Mouse (Mus musculus) kidney, postnatal 0 days (tissue): ENCODE data around the gene Igll1. TPM values are rescaled to one million over a fixed set of nuclear protein-coding genes. Genes with fewer than 3 reads are reported as not detected.

ENCODE experiments used
- ATAC-seq: fragments of 200-750 bp; cut with Nextera tagmentation; replicated peaks from 2 replicates; pipeline ENCODE4 v1.8.0; 2017; ENCODE audit warnings: low read depth, moderate number of reproducible peaks, moderate TSS enrichment, moderate library complexity; ENCODE audit not compliant: low FRiP score
- DNase-seq: peaks from one replicate; pipeline ENCODE4 v3.0.0-alpha.2; 2016; ENCODE audit warnings: low spot score
- H3K27ac ChIP-seq: fragments of 300-500 bp; sonication (generic); 2 replicates; pipeline ENCODE4 v1.5.1; 2014; ENCODE audit warnings: mild to moderate bottlenecking
- H3K27me3 ChIP-seq: fragments of 300-500 bp; sonication (generic); 2 replicates; pipeline ENCODE4 v1.6.1; 2014; ENCODE audit warnings: low read length, mixed read lengths; ENCODE audit not compliant: insufficient read depth
- H3K36me3 ChIP-seq: fragments of 300-500 bp; sonication (generic); 2 replicates; pipeline ENCODE4 v1.6.1; 2014; ENCODE audit warnings: low read length, mixed read lengths; ENCODE audit not compliant: insufficient read depth
- H3K4me1 ChIP-seq: fragments of 300-500 bp; sonication (generic); replicated peaks from 2 replicates; pipeline ENCODE4 v1.6.1; 2014; ENCODE audit warnings: antibody characterized with exemption, low read length, mixed read lengths; ENCODE audit not compliant: insufficient read depth
- H3K4me2 ChIP-seq: fragments of 300-500 bp; sonication (generic); 2 replicates; pipeline ENCODE4 v1.6.1; 2014; ENCODE audit warnings: mild to moderate bottlenecking, low read length, moderate library complexity, mixed read lengths
- H3K4me3 ChIP-seq: fragments of 300-500 bp; sonication (generic); replicated peaks from 2 replicates; pipeline ENCODE4 v1.5.1; 2014; ENCODE audit warnings: low read depth, low read length
- H3K9ac ChIP-seq: fragments of 300-500 bp; sonication (generic); 2 replicates; pipeline ENCODE4 v1.6.1; 2014; ENCODE audit warnings: low read depth, low read length
- H3K9me3 ChIP-seq: fragments of 300-500 bp; sonication (generic); replicated peaks from 2 replicates; pipeline ENCODE4 v1.6.1; 2016; ENCODE audit warnings: low read length, inconsistent platforms, mixed read lengths
- CTCF ChIP-seq: IDR thresholded peaks from 2 replicates; pipeline ENCODE4 v1.5.1; 2016; ENCODE audit warnings: antibody characterized with exemption, low read depth, mild to moderate bottlenecking, moderate library complexity
- WGBS: fragments of 180-500 bp; shearing (Covaris S2); extraction: QIAGEN DNeasy Blood & Tissue Kit; methylation state at CpG from one replicate; pipeline ENCODE4 v1.1.7; 2014; 5-methylcytosine and 5-hydroxymethylcytosine counted together
- polyA plus RNA-seq: library from polyadenylated mRNA; unstranded; fragments of >200 nt; fragmentation: Nextera tagmentation; extraction: Ambion mirVana; gene quantifications from 2 replicates; pipeline ENCODE4 v1.2.1, GENCODE M21; 2015

Gene Igll1
- polyA plus RNA-seq, 1 experiment from 2014 or later, result 0.24 TPM

GRCm38 (mm10) chr16:16897056-16897584, 33.3 kb upstream of the Igll1 start:
- H3K4me3 ChIP-seq, result peak overlapping the region; percentile 57
- WGBS, result 17% methylated on average over 10 of the region's 10 CpGs
- H3K27me3 ChIP-seq, result no peaks in the 10 kb centered on the region
- peak overlapping the region; percentile 82 for H3K27ac ChIP-seq
- peaks cover 11% of the 10 kb centered on the region; the same call in 1 of the 2 replicates for H3K4me1 ChIP-seq
- H3K9me3 ChIP-seq, result no peaks in the 10 kb centered on the region
- H3K4me2 ChIP-seq, result peak overlapping the region; percentile 80
- H3K9ac ChIP-seq, result peak overlapping the region; percentile 71
- TF ChIP-seq CTCF, result no peak
- no peak for ATAC-seq
- DNase-seq, result peak; percentile 18
- peaks cover 15% of the 10 kb centered on the region; the same call in 1 of the 2 replicates for H3K36me3 ChIP-seq

- Histone ChIP-seq H3K36me3 (peaks cover 22% of the 10 kb centered on the region), H3K4me3 (peak within 1 kb of the TSS; percentile 57), H3K9me3 (no peaks in the 10 kb centered on the region), H3K9ac (peak within 1 kb of the TSS; percentile 71), H3K27ac (peak within 1 kb of the TSS; percentile 82), H3K4me2 (peak within 1 kb of the TSS; percentile 80), H3K27me3 (no peaks in the 10 kb centered on the region), H3K4me1 (peaks cover 11% of the 10 kb centered on the region; the same call in 1 of the 2 replicates)
- ATAC-seq (peak; percentile 89), DNase-seq (peak; percentile 96)
- under 1% methylated on average over 29 of the region's 29 CpGs for WGBS
- peak; percentile 97 for TF ChIP-seq CTCF
These were observed 32.7 kb upstream of the Igll1 start, which contains the start of gene Ppm1f for GRCm38 (mm10) chr16:16896382-16897055. TSS of gene Ppm1f (plus strand) at chr16:16896469.

DNA sequence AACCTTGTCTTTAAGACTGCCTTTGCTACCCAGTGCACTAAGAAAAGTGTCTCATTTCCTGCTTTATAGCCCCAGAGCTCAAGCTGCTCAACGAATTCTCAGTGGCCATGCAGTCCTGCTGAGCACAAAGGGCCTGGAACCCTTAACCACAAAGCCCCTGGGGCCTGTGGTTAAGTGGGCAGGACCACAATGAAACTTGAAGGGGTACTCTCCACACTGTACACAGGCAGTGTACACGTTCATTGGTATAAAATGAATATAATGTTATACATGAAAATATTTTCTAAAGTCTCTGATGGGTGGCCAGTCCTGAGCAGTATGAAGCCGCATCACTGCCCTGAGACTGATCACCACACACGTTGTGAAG, 32.2 kb upstream of the Igll1 start:
- peaks cover 24% of the 10 kb centered on the region for H3K36me3 ChIP-seq
- H3K9ac ChIP-seq, result no peak overlapping the region
- H3K27me3 ChIP-seq, result no peaks in the 10 kb centered on the region
- DNase-seq (no peak), ATAC-seq (no peak; the same call in 1 of the 2 replicates)
- no peaks in the 10 kb centered on the region for H3K9me3 ChIP-seq
- H3K4me1 ChIP-seq, result peaks cover 11% of the 10 kb centered on the region; the same call in 1 of the 2 replicates
- H3K4me2 ChIP-seq, result no peak overlapping the region
- H3K4me3 ChIP-seq, result no peak overlapping the region
- 0 out of 2 replicates have a peak overlapping the region, but pooled peaks have one; percentile 48 for H3K27ac ChIP-seq
- TF ChIP-seq CTCF, result no peak
- 18% methylated on average over 4 of the region's 4 CpGs for WGBS

DNA sequence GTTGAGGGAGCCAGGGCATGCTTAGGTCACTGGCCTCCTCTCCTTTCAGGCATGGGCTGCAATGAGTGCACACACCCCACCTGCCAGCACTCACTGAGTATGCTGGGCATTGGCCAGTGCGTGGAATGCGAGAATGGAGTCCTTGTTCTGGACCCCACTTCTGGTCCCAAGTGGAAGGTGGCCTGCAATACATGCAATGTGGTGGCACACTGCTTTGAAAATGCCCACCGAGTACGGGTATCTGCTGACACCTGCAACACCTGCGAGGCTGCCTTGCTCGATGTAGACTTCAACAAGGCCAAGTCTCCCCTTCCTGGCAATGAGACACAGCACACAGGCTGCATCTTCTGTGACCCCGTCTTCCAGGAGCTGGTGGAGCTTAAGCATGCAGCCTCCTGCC, 28.6 kb upstream of the Igll1 start:
- WGBS, result 93% methylated on average over 7 of the region's 7 CpGs
- no peaks in the 10 kb centered on the region for H3K9me3 ChIP-seq
- H3K36me3 ChIP-seq, result peaks cover 55% of the 10 kb centered on the region
- H3K9ac ChIP-seq, result no peak overlapping the region
- DNase-seq, result no peak
- no peak for TF ChIP-seq CTCF
- H3K4me3 ChIP-seq, result no peak overlapping the region
- ATAC-seq, result no peak
- no peak overlapping the region for H3K4me2 ChIP-seq
- H3K27me3 ChIP-seq, result no peaks in the 10 kb centered on the region
- H3K4me1 ChIP-seq, result peaks cover 8% of the 10 kb centered on the region; the same call in 1 of the 2 replicates
- no peak overlapping the region for H3K27ac ChIP-seq

- DNase-seq (no peak), ATAC-seq (no peak)
- TF ChIP-seq CTCF, result no peak
- H3K9me3 ChIP-seq, result no peaks in the 10 kb centered on the region
- H3K27ac ChIP-seq, result no peak overlapping the region
- peaks cover 91% of the 10 kb centered on the region for H3K36me3 ChIP-seq
- H3K4me1 ChIP-seq, result no peaks in the 10 kb centered on the region
- no peaks in the 10 kb centered on the region for H3K27me3 ChIP-seq
- 96% methylated on average over 1 of the region's 1 CpGs for WGBS
- no peak overlapping the region for H3K9ac ChIP-seq
- H3K4me3 ChIP-seq, result no peak overlapping the region
- no peak overlapping the region for H3K4me2 ChIP-seq
These were observed 24.6 kb upstream of the Igll1 start for GRCm38 (mm10) chr16:16888341-16888740.

DNA sequence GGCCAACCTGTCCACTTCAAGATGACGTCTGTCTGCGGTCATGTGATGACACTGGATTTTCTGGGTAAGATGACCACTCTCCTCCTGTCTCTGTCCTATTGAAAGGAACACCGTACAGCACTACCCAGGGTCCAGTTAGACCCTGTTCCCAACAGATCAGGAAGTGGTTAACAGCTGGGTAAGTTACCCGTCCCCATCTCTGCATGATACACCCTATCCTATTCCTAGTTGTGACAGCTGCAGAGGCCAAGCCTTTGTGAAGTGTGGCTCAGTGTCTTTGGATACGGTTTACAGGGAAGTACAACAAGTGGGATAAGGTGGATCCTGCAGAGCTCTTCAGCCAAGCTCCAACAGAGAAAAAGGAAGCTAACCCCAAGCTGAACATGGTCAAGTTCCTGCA, 15.2 kb upstream of the Igll1 start:
- no peak overlapping the region for H3K4me2 ChIP-seq
- no peaks in the 10 kb centered on the region for H3K9me3 ChIP-seq
- DNase-seq (no peak), ATAC-seq (no peak)
- no peak overlapping the region for H3K9ac ChIP-seq
- TF ChIP-seq CTCF, result no peak
- H3K27me3 ChIP-seq, result no peaks in the 10 kb centered on the region
- H3K4me3 ChIP-seq, result no peak overlapping the region
- 88% methylated on average over 5 of the region's 5 CpGs for WGBS
- H3K4me1 ChIP-seq, result no peaks in the 10 kb centered on the region
- H3K27ac ChIP-seq, result no peak overlapping the region
- peaks cover 68% of the 10 kb centered on the region for H3K36me3 ChIP-seq
